Mouse (Mus musculus): ENCODE data around the gene Magi1. TPM values are rescaled to one million over a fixed set of nuclear protein-coding genes. Genes with fewer than 3 reads are reported as not detected.

Gene Magi1
- polyA plus RNA-seq, 1 experiment from 2014 or later, result 6.2 TPM

GRCm38 (mm10) chr6:94070702-94071101 is 213.0 kb downstream of the Magi1 start:
- Histone ChIP-seq H3K9me3 (replicated peaks; ENCODE audit: low read length) (no peaks in the 10 kb centered on the region), H3K27ac (no peak overlapping the region), H3K4me2 (ENCODE audit: low read length) (no peak overlapping the region), H3K4me1 (replicated peaks; ENCODE audit: insufficient read depth, low read length) (no peaks in the 10 kb centered on the region), H3K4me3 (replicated peaks; ENCODE audit: low read depth, low read length) (no peak overlapping the region), H3K9ac (ENCODE audit: low read depth, low read length) (no peak overlapping the region), H3K36me3 (ENCODE audit: insufficient read depth, low read length) (no peaks in the 10 kb centered on the region), H3K27me3 (ENCODE audit: insufficient read depth, low read length) (no peaks in the 10 kb centered on the region)
- ATAC-seq (replicated peaks; ENCODE audit: low FRiP score, low read depth) (no peak), DNase-seq (ENCODE audit: low spot score) (no peak)
- WGBS, result 55% methylated on average over 3 of the region's 3 CpGs
- TF ChIP-seq CTCF (IDR thresholded peaks at IDR 0.05; ENCODE audit: low read depth), result no peak

- no peak for TF ChIP-seq CTCF (IDR thresholded peaks at IDR 0.05; ENCODE audit: low read depth)
- H3K27ac ChIP-seq, result no peak overlapping the region
- no peak overlapping the region for H3K9ac ChIP-seq (ENCODE audit: low read depth, low read length)
- no peaks in the 10 kb centered on the region for H3K9me3 ChIP-seq (replicated peaks; ENCODE audit: low read length)
- H3K4me2 ChIP-seq (ENCODE audit: low read length), result no peak overlapping the region
- no peak for ATAC-seq (replicated peaks; ENCODE audit: low FRiP score, low read depth)
- H3K36me3 ChIP-seq (ENCODE audit: insufficient read depth, low read length), result no peaks in the 10 kb centered on the region
- no peak overlapping the region for H3K4me3 ChIP-seq (replicated peaks; ENCODE audit: low read depth, low read length)
- no peaks in the 10 kb centered on the region for H3K4me1 ChIP-seq (replicated peaks; ENCODE audit: insufficient read depth, low read length)
- DNase-seq (ENCODE audit: low spot score), result no peak
- 32% methylated on average over 3 of the region's 3 CpGs for WGBS
- H3K27me3 ChIP-seq (ENCODE audit: insufficient read depth, low read length), result no peaks in the 10 kb centered on the region
Measured at GRCm38 (mm10) chr6:94069421-94069820, 214.3 kb downstream of the Magi1 start.

GRCm38 (mm10) chr6:94067741-94068450 is 215.8 kb downstream of the Magi1 start:
- DNase-seq (ENCODE audit: low spot score) (no peak), ATAC-seq (replicated peaks; ENCODE audit: low FRiP score, low read depth) (no peak)
- Histone ChIP-seq H3K4me1 (replicated peaks; ENCODE audit: insufficient read depth, low read length) (no peaks in the 10 kb centered on the region), H3K27ac (no peak overlapping the region), H3K9me3 (replicated peaks; ENCODE audit: low read length) (no peaks in the 10 kb centered on the region), H3K4me3 (replicated peaks; ENCODE audit: low read depth, low read length) (no peak overlapping the region), H3K4me2 (ENCODE audit: low read length) (no peak overlapping the region), H3K9ac (ENCODE audit: low read depth, low read length) (no peak overlapping the region), H3K36me3 (ENCODE audit: insufficient read depth, low read length) (no peaks in the 10 kb centered on the region), H3K27me3 (ENCODE audit: insufficient read depth, low read length) (no peaks in the 10 kb centered on the region)
- no peak for TF ChIP-seq CTCF (IDR thresholded peaks at IDR 0.05; ENCODE audit: low read depth)
- WGBS, result 49% methylated on average over 8 of the region's 8 CpGs

GRCm38 (mm10) chr6:94064832-94065231 is 218.9 kb downstream of the Magi1 start:
- TF ChIP-seq CTCF (IDR thresholded peaks at IDR 0.05; ENCODE audit: low read depth), result no peak

GRCm38 (mm10) chr6:94063542-94063941 is 220.2 kb downstream of the Magi1 start:
- 86% methylated on average over 4 of the region's 4 CpGs for WGBS
- no peak overlapping the region for H3K27ac ChIP-seq

More at GRCm38 (mm10) chr6:94064832-94065231, 218.9 kb downstream of the Magi1 start:
- Histone ChIP-seq H3K4me2 (ENCODE audit: low read length) (no peak overlapping the region), H3K36me3 (ENCODE audit: insufficient read depth, low read length) (no peaks in the 10 kb centered on the region), H3K27me3 (ENCODE audit: insufficient read depth, low read length) (no peaks in the 10 kb centered on the region), H3K9me3 (replicated peaks; ENCODE audit: low read length) (no peaks in the 10 kb centered on the region), H3K4me3 (replicated peaks; ENCODE audit: low read depth, low read length) (no peak overlapping the region), H3K4me1 (replicated peaks; ENCODE audit: insufficient read depth, low read length) (0 out of 2 replicates have a peak, but pooled peaks cover 5% of the 10 kb centered on the region), H3K27ac (no peak overlapping the region), H3K9ac (ENCODE audit: low read depth, low read length) (no peak overlapping the region)
- no peak for ATAC-seq (replicated peaks; ENCODE audit: low FRiP score, low read depth)
- DNase-seq (ENCODE audit: low spot score), result no peak
- WGBS, result 65% methylated on average over 4 of the region's 4 CpGs

DNA sequence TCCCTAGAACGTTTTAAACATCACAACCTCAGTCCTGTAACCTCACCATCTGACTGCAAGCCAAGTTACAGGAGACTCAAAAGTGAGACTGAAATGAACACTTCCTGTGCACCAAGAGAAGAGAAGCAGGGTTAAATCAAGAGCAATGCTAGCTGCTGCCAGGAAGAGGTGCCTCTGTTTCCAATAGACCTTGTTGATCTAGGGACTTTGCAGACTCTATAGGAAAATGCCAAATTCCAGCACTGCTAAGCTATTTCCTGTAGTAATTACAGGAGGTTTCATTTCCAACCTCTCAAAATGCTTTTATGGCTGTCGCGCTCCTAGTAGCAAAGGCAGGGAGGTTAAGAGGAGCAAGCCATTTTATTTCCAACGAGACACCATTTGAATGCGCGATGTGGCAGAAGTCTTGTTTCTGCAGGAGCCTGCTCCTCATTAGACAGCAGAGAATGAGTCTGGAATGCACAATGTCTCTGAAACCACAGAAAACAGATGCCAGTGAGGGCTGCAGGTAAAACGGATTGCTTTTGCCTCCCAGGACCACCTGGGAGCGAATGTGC is 222.2 kb downstream of the Magi1 start:
- Histone ChIP-seq H3K4me2 (ENCODE audit: low read length) (no peak overlapping the region), H3K4me1 (replicated peaks; ENCODE audit: insufficient read depth, low read length) (0 out of 2 replicates have a peak, but pooled peaks cover 5% of the 10 kb centered on the region), H3K4me3 (replicated peaks; ENCODE audit: low read depth, low read length) (no peak overlapping the region), H3K27me3 (ENCODE audit: insufficient read depth, low read length) (no peaks in the 10 kb centered on the region), H3K9ac (ENCODE audit: low read depth, low read length) (no peak overlapping the region), H3K36me3 (ENCODE audit: insufficient read depth, low read length) (no peaks in the 10 kb centered on the region), H3K27ac (no peak overlapping the region), H3K9me3 (replicated peaks; ENCODE audit: low read length) (no peaks in the 10 kb centered on the region)
- DNase-seq (ENCODE audit: low spot score), result peak; percentile 57
- WGBS, result 50% methylated on average over 8 of the region's 8 CpGs
- no peak for ATAC-seq (replicated peaks; ENCODE audit: low FRiP score, low read depth)
- no peak for TF ChIP-seq CTCF (IDR thresholded peaks at IDR 0.05; ENCODE audit: low read depth)

More at GRCm38 (mm10) chr6:94063542-94063941, 220.2 kb downstream of the Magi1 start:
- H3K36me3 ChIP-seq (ENCODE audit: insufficient read depth, low read length), result no peaks in the 10 kb centered on the region
- TF ChIP-seq CTCF (IDR thresholded peaks at IDR 0.05; ENCODE audit: low read depth), result no peak
- H3K4me1 ChIP-seq (replicated peaks; ENCODE audit: insufficient read depth, low read length), result 0 out of 2 replicates have a peak, but pooled peaks cover 5% of the 10 kb centered on the region
- H3K9me3 ChIP-seq (replicated peaks; ENCODE audit: low read length), result no peaks in the 10 kb centered on the region
- H3K27me3 ChIP-seq (ENCODE audit: insufficient read depth, low read length), result no peaks in the 10 kb centered on the region
- no peak overlapping the region for H3K4me3 ChIP-seq (replicated peaks; ENCODE audit: low read depth, low read length)
- H3K9ac ChIP-seq (ENCODE audit: low read depth, low read length), result no peak overlapping the region
- no peak for DNase-seq (ENCODE audit: low spot score)
- H3K4me2 ChIP-seq (ENCODE audit: low read length), result no peak overlapping the region
- no peak for ATAC-seq (replicated peaks; ENCODE audit: low FRiP score, low read depth)

Data from kidney, postnatal 0 days (tissue).